Mouse (Mus musculus) CD8-positive naive resting alpha-beta T cell, adult 2 months (primary cell): ENCODE measurements around the gene Thrap3.
A peak's percentile ranks its signal among the peaks of the same experiment; 100 is the strongest.
"Not testable (repeated sequence)": the region's sequence is repeated elsewhere in the genome, so short reads cannot be mapped to it uniquely, and the experiment has no call there.

Experiments
- DNase-seq, 2 experiments: peaks; one replicate each; pipeline ENCODE4 v3.0.0; 2022; ENCODE audit warnings: low read depth in 2 of 2, low spot score in 2 of 2

Thrap3 gene

DNA sequence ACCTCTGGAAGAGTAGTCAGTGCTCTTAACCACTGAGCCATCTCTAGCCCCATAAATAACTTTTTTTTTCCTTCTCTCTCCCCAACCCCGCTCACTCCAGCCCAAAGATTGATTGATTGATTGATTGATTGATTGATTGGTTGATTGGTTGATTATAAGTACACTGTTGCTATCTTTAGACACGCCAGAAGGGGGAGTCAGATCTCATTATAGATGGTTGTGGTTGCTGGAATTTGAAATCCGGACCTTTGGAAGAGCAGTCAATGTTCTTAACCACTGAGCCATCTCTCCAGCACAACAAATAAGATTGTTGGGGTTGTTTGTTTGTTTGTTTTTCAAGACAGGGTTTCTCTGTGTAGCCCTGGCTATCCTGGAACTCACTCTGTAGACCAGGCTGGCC lies 17.0 kb upstream of the Thrap3 start:
- not testable (repeated sequence) for DNase-seq

- no peak for DNase-seq
Observed at GRCm38 (mm10) chr4:126217771-126218170, 15.2 kb upstream of the Thrap3 start.

GRCm38 (mm10) chr4:126207081-126207480 lies 4.5 kb upstream of the Thrap3 start:
- no peak for DNase-seq

DNA sequence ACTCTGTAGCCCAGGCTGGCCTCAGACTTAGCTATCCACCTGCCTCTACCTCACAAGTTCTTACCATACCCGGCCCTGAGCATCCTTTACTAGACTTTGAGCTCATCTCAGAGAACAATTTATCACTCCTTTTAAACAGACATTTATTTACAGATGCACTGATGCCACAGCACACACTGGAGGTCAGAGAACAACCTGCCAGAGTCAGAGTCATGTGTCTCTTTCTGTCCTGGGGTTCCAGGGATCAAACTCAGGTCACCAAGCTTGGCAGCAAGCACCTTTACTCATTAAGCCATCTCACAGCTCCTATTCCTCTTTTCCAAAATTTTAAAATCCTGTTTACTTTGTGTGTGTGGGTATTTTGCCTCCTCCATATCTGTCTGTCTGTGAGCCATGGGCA lies 2.8 kb upstream of the Thrap3 start:
- DNase-seq: no peak

- peak; percentile 19 to 32 for DNase-seq
Observed at GRCm38 (mm10) chr4:126204661-126205230, 2.2 kb upstream of the Thrap3 start.

DNA sequence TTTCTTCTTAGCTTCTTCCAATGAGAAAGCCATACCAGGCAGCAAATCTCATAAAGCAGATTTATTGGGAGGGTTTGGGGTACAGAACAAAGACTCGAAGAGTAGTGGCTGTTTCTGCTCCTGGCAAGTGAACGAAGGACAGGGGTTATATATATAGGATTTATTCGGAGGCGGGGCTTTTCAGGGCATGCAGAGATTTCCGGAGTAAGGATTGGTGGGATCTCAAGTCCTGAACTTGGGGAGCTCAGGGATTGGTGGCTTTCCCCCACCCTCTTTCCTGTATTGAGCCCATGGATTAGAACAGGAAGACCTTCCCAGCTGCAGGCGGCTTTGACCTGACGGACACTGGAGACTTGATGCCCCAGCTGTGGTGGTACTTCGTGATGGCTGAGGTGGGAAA lies 1.5 kb upstream of the Thrap3 start:
- DNase-seq: no peak

GRCm38 (mm10) chr4:126203336-126203895 lies 856 bp upstream of the Thrap3 start:
- no peak for DNase-seq

- peak; percentile 48 to 66 for DNase-seq
Observed at GRCm38 (mm10) chr4:126201514-126202302, 852 bp downstream of the Thrap3 start.

- no peak for DNase-seq
Observed at GRCm38 (mm10) chr4:126200656-126201055, 1.9 kb downstream of the Thrap3 start.

GRCm38 (mm10) chr4:126200036-126200435 lies 2.5 kb downstream of the Thrap3 start:
- no peak for DNase-seq

GRCm38 (mm10) chr4:126199556-126199955 lies 3.0 kb downstream of the Thrap3 start:
- no peak for DNase-seq

- DNase-seq: no peak
Observed at GRCm38 (mm10) chr4:126197485-126197884, 5.1 kb downstream of the Thrap3 start.

DNA sequence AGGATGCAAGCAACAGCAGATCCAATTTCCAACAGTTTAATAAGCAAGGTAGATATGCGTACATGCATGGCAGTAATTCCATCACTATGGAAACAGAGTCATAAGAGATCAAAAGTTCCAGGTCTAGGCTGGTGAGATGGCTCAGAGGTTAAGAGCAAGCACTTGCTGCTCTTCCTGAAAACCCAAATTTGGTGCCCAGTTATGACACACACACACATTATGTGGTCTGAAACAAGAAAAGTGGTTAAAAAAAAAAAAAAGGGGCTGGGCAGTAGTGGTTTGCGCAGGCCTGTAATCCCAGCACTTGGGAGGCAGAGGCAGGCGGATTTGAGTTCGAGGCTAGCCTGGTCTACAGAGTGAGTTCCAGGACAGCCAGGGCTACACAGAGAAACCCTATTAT lies 7.6 kb downstream of the Thrap3 start:
- no peak for DNase-seq

- no peak for DNase-seq
Observed at GRCm38 (mm10) chr4:126194216-126194615, 8.3 kb downstream of the Thrap3 start.

DNA sequence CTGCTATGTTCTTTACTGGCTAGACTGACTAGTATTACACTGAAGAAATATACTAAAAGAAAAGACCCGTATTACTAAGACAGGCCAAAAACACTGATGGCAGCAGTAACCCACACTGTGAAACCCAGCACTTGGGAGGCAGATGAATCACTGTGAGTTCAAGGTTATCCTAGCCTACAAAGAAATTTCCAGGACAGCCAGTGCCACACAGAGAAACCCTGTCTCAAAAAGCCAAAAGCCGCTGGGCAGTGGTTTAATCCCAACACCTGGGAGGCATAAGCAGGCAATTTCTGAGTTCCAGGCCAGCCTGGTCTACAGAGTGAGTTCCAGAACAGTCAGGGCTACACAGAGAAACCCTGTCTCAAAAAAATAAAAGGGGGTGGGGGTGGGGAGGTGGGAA lies 11.9 kb downstream of the Thrap3 start:
- no peak for DNase-seq

DNA sequence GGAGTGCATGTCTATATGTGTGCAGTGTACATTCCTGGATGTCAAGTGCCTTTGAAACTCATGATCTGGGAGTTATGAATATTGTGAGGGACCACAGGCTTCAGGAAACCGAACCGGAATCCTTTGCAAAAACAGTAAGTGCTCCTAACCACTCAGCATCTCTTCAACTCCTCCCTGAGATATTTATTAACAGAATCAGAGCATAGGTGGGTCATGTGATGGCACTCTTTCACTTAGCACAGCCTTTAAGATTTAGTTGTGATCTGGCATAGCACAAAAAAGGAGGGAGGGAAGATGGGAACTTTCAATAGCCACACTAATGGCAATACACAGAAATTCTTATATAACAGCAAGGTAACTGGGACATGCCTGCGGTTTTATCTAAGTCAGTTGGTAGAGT lies 15.5 kb downstream of the Thrap3 start:
- DNase-seq: no peak

GRCm38 (mm10) chr4:126183034-126183433 lies 19.5 kb downstream of the Thrap3 start:
- no peak for DNase-seq

DNA sequence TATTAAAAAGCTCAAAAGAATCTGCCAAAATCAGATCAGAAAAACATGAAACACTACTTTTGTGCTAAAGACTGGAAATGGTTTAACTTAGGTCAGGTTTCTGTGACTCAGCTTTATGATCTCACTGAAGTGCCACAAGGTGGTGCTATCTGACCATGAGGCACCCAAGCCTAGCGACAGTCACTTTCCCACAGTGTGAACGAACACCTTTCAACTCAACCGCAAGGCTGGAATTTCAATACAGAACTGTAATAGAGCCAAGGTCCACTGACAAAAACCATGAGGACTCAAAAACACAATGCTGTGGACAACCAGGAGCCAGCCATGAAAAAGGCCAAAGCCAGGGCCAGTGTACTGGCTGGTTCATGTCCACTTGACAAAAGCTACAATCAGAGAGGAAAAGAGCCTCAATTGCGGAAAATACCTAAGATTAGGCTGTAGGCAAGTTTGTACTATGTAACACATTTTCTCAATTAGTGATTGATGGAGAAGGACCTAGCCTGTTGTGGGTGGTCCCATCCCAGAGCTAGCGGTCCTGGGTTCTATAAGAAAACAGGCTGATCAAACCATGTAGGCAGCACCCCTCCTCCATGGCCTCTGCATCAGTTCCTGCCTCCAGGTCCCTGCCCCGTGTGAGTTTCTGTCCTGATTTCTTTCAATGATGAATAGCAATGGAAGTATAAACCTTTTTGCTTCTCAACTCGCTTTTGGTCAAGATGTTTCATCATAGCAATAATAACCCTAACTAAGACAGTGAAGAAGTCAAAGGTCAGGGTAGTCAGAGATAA lies 21.2 kb downstream of the Thrap3 start:
- DNase-seq: peak; percentile 50 to 59

DNA sequence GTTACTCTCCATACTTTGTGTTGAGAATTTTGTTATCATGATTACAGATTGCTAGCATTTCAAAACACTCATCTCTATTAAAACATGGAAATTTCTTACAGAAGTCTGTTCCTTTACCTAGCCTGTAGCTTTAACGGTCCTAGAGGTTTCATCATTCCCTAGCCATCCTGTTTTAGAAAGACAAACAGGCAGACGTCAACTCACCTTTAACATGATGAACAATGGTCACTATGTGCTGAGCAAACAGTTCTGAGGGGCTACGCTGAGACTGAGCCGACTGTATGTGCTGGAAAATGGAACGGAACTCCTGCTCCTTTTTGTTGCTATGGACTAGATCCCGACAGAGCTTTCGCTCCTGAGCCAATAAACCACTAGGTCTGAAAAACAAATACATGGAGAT lies 26.6 kb downstream of the Thrap3 start:
- DNase-seq: not testable (repeated sequence)

GRCm38 (mm10) chr4:126173800-126174199 lies 28.8 kb downstream of the Thrap3 start:
- no peak for DNase-seq

- not testable (repeated sequence) for DNase-seq
Observed at GRCm38 (mm10) chr4:126170737-126171136, 31.8 kb downstream of the Thrap3 start.

- DNase-seq: no peak
Observed at GRCm38 (mm10) chr4:126168851-126169250, 33.7 kb downstream of the Thrap3 start.
